Mouse (Mus musculus): Measurements from ENCODE around the gene Dusp1. TPM values are rescaled to one million over a fixed set of nuclear protein-coding genes. Genes with fewer than 3 reads are reported as not detected.
A peak's percentile ranks its signal among the peaks of the same experiment; 100 is the strongest.

Dusp1 gene
- polyA plus RNA-seq, 1 experiment from 2014 or later, result 35.7 TPM

GRCm38 (mm10) chr17:26513459-26514290 is 48.3 kb downstream of the Dusp1 start:
- H3K4me3 ChIP-seq (ENCODE audit: low read length), result no peak overlapping the region
- no peaks in the 10 kb centered on the region for H3K36me3 ChIP-seq (ENCODE audit: control insufficient read depth, insufficient read depth)
- ATAC-seq (replicated peaks; ENCODE audit: extremely low read depth, insufficient read depth, low FRiP score), result no peak
- 0 out of 2 replicates have a peak overlapping the region, but pooled peaks have one; percentile 41 for H3K9ac ChIP-seq (ENCODE audit: low read length)
- H3K27ac ChIP-seq (ENCODE audit: low read length), result peak overlapping the region; percentile 85
- H3K4me2 ChIP-seq (ENCODE audit: low read depth, low read length), result no peak overlapping the region
- 72% methylated on average over 6 of the region's 6 CpGs for WGBS
- H3K4me1 ChIP-seq (ENCODE audit: control insufficient read depth, insufficient read depth, low read length), result peaks cover 40% of the 10 kb centered on the region
- no peaks in the 10 kb centered on the region for H3K9me3 ChIP-seq (replicated peaks; ENCODE audit: control insufficient read depth, low read length)
- H3K27me3 ChIP-seq (ENCODE audit: control insufficient read depth, insufficient read depth, low read length), result no peaks in the 10 kb centered on the region

GRCm38 (mm10) chr17:26512961-26513360 is 49.0 kb downstream of the Dusp1 start:
- no peak for ATAC-seq (replicated peaks; ENCODE audit: extremely low read depth, insufficient read depth, low FRiP score)
- peaks cover 40% of the 10 kb centered on the region for H3K4me1 ChIP-seq (ENCODE audit: control insufficient read depth, insufficient read depth, low read length)
- H3K36me3 ChIP-seq (ENCODE audit: control insufficient read depth, insufficient read depth), result no peaks in the 10 kb centered on the region
- no peaks in the 10 kb centered on the region for H3K27me3 ChIP-seq (ENCODE audit: control insufficient read depth, insufficient read depth, low read length)
- H3K4me2 ChIP-seq (ENCODE audit: low read depth, low read length), result no peak overlapping the region
- peak overlapping the region; percentile 85 for H3K27ac ChIP-seq (ENCODE audit: low read length)
- no peaks in the 10 kb centered on the region for H3K9me3 ChIP-seq (replicated peaks; ENCODE audit: control insufficient read depth, low read length)
- H3K9ac ChIP-seq (ENCODE audit: low read length), result 0 out of 2 replicates have a peak overlapping the region, but pooled peaks have one; percentile 11
- no peak overlapping the region for H3K4me3 ChIP-seq (ENCODE audit: low read length)
- 31% methylated on average over 7 of the region's 7 CpGs for WGBS

- Histone ChIP-seq H3K27me3 (ENCODE audit: control insufficient read depth, insufficient read depth, low read length) (no peaks in the 10 kb centered on the region), H3K9me3 (replicated peaks; ENCODE audit: control insufficient read depth, low read length) (no peaks in the 10 kb centered on the region), H3K9ac (ENCODE audit: low read length) (peak overlapping the region; percentile 15; the same call in 1 of the 2 replicates), H3K4me3 (ENCODE audit: low read length) (no peak overlapping the region), H3K4me2 (ENCODE audit: low read depth, low read length) (no peak overlapping the region), H3K4me1 (ENCODE audit: control insufficient read depth, insufficient read depth, low read length) (peaks cover 40% of the 10 kb centered on the region), H3K36me3 (ENCODE audit: control insufficient read depth, insufficient read depth) (no peaks in the 10 kb centered on the region), H3K27ac (ENCODE audit: low read length) (peak overlapping the region; percentile 85)
- no peak for ATAC-seq (replicated peaks; ENCODE audit: extremely low read depth, insufficient read depth, low FRiP score)
- 63% methylated on average over 7 of the region's 7 CpGs for WGBS
These were observed 49.8 kb downstream of the Dusp1 start for GRCm38 (mm10) chr17:26511816-26512774.

DNA sequence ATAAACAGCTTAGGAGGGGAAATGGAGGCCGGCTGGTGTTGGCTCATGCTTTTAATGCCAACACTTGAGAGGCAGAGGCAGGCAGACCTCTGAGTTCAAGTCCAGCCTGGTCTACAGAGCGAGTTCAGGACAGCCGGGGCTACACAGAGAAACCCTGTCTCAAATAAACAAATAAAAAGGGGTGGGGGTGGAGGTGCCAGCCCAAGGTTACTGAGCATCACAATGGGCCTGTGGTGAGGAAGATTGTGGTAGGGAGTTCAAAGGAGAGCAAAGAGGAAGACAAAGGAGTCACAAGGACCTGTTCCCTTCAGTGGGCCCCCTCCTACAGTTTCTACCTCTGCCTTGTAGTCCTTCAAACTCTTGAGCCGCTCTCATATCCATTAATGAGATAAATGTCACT is 50.7 kb downstream of the Dusp1 start:
- WGBS, result 78% methylated on average over 4 of the region's 4 CpGs

DNA sequence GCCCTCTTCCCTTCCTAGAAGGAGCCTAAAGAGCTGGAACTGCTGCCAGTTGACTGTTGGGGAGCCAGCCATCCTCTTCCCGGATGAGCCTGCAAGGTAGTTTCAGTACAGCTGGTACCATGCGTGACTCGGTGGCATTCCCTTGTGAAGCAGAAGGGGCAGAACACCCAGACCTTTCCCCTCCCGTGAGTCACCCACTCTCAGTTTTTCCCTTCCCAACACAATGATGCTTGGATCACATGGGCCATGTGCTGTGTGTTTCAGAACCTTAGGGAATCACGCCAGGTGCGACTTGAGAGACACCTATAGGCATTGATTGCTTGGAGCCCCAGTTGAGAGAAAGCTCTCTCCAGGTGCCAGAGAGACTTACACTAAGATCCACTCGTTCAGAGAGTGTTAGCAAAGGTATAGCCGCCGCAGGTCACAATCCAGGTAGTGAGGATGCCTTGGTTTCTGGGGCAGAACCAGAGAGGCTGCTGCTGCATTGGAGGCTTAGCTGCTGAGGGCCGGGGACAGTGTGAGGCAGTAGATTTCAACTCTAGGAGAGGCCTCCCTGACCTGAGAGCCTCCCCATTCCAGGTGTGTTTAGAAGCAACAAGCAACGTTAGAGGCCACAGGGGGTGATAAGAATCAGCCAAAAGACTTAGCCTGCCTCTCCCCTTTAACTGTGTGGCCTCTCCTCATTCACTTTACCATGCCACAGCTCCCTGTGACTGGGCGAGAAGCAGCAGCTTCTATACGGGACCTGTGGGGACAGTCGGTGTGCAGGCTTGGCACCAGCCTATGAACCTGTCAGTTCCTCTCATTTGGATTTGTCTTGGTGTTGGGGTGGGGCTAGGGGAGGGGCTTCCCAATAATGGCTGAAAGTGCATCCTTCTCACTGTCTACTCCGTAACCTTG is 51.5 kb downstream of the Dusp1 start:
- no peak overlapping the region for H3K4me2 ChIP-seq (ENCODE audit: low read depth, low read length)
- peaks cover 7% of the 10 kb centered on the region; the same call in 1 of the 2 replicates for H3K36me3 ChIP-seq (ENCODE audit: control insufficient read depth, insufficient read depth)
- 0 out of 2 replicates have a peak overlapping the region, but pooled peaks have one; percentile 44 for H3K27ac ChIP-seq (ENCODE audit: low read length)
- peaks cover 55% of the 10 kb centered on the region for H3K4me1 ChIP-seq (ENCODE audit: control insufficient read depth, insufficient read depth, low read length)
- no peak overlapping the region for H3K9ac ChIP-seq (ENCODE audit: low read length)
- ATAC-seq (replicated peaks; ENCODE audit: extremely low read depth, insufficient read depth, low FRiP score), result no peak
- H3K9me3 ChIP-seq (replicated peaks; ENCODE audit: control insufficient read depth, low read length), result no peaks in the 10 kb centered on the region
- no peaks in the 10 kb centered on the region for H3K27me3 ChIP-seq (ENCODE audit: control insufficient read depth, insufficient read depth, low read length)
- 77% methylated on average over 15 of the region's 15 CpGs for WGBS
- no peak overlapping the region for H3K4me3 ChIP-seq (ENCODE audit: low read length)

More for the DNA sequence above, 50.7 kb downstream of the Dusp1 start:
- Histone ChIP-seq H3K27me3 (ENCODE audit: control insufficient read depth, insufficient read depth, low read length) (no peaks in the 10 kb centered on the region), H3K9me3 (replicated peaks; ENCODE audit: control insufficient read depth, low read length) (no peaks in the 10 kb centered on the region), H3K4me2 (ENCODE audit: low read depth, low read length) (no peak overlapping the region), H3K36me3 (ENCODE audit: control insufficient read depth, insufficient read depth) (peaks cover 4% of the 10 kb centered on the region; the same call in 1 of the 2 replicates), H3K9ac (ENCODE audit: low read length) (no peak overlapping the region; the same call in 1 of the 2 replicates), H3K27ac (ENCODE audit: low read length) (no peak overlapping the region), H3K4me1 (ENCODE audit: control insufficient read depth, insufficient read depth, low read length) (peaks cover 47% of the 10 kb centered on the region), H3K4me3 (ENCODE audit: low read length) (no peak overlapping the region)
- ATAC-seq (replicated peaks; ENCODE audit: extremely low read depth, insufficient read depth, low FRiP score), result no peak

DNA sequence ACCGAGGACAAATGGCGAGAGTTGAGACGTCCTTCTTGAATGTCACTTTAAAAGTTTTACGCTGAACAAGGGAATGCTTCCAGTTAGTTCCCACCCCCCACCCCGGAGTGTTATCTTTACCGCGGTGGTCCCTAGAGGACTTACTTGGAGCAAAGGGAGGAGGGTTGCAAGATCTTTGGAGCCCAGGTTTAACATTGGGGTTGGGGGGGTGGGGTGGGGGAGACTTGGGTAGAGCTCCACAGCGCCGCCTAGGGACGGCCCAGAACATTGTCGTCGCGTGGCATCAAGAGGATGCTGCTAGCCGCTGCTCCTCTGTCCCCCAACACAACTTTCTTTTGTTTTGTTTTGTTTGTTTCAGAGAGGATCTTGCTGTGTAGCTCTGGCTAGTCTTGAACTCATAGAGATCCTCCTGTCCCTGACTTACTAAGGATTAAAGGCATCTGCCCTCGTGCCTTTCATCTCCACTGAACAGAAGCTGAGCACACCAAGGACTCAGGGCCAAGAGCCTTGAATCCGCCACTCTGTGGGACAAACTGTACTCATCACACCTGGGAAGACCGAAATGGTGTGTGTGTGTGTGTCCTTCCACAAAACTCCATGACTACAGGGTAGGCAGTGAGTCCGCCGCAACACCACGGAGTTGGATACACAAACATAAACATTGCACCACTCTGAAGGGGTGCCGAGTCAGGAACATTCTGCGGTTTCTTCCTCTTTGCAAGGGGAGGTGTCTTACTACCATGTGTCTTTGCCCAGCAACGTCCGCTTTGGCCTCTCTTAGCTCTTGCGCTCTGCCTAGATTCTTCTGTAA is 52.8 kb downstream of the Dusp1 start:
- Histone ChIP-seq H3K9ac (ENCODE audit: low read length) (peak overlapping the region; percentile 97), H3K36me3 (ENCODE audit: control insufficient read depth, insufficient read depth) (peaks cover 7% of the 10 kb centered on the region; the same call in 1 of the 2 replicates), H3K4me2 (ENCODE audit: low read depth, low read length) (peak overlapping the region; percentile 89), H3K27ac (ENCODE audit: low read length) (peak overlapping the region; percentile 100), H3K4me1 (ENCODE audit: control insufficient read depth, insufficient read depth, low read length) (peaks cover 66% of the 10 kb centered on the region), H3K27me3 (ENCODE audit: control insufficient read depth, insufficient read depth, low read length) (no peaks in the 10 kb centered on the region), H3K4me3 (ENCODE audit: low read length) (peak overlapping the region; percentile 82), H3K9me3 (replicated peaks; ENCODE audit: control insufficient read depth, low read length) (no peaks in the 10 kb centered on the region)
- ATAC-seq (replicated peaks; ENCODE audit: extremely low read depth, insufficient read depth, low FRiP score), result peak; percentile 2
- 23% methylated on average over 25 of the region's 25 CpGs for WGBS

DNA sequence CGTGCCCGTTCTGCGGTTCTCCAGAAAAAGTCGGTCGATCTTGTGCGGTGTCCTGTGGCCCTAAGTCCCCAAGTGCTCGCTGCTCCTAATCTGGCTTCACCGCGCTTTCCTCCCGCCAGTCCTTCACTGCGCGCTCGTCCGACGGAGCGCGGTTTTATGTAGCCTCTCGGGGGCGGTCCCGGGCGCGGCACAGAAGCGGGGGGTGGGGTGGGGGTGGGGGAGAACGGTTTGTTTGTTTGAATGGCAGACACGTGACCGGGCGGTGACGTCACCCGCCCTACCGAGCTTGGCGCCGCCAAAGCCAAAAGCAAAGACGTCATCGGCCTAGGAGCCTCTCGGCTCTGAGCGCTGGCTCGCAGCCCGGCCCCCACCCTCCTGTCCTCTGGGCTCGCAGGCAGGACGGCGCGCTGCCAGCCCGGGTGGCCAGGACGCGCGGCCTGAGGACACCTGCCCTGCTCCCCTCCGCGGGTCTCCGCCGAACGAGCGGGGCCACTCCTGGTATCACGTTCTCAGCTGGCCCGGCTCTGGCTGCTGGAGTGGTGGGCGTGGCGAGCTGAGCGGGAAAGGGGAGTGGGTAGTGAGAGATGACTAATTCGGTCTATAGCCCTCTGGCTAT is 53.5 kb downstream of the Dusp1 start:
- peak overlapping the region; percentile 89 for H3K4me2 ChIP-seq (ENCODE audit: low read depth, low read length)

More for the DNA sequence above, 53.5 kb downstream of the Dusp1 start:
- H3K27ac ChIP-seq (ENCODE audit: low read length), result peak overlapping the region; percentile 100
- peak overlapping the region; percentile 97 for H3K9ac ChIP-seq (ENCODE audit: low read length)
- no peaks in the 10 kb centered on the region for H3K27me3 ChIP-seq (ENCODE audit: control insufficient read depth, insufficient read depth, low read length)
- WGBS, result under 1% methylated on average over 58 of the region's 58 CpGs
- peaks cover 7% of the 10 kb centered on the region; the same call in 1 of the 2 replicates for H3K36me3 ChIP-seq (ENCODE audit: control insufficient read depth, insufficient read depth)
- peaks cover 64% of the 10 kb centered on the region for H3K4me1 ChIP-seq (ENCODE audit: control insufficient read depth, insufficient read depth, low read length)
- peak; percentile 86 for ATAC-seq (replicated peaks; ENCODE audit: extremely low read depth, insufficient read depth, low FRiP score)
- H3K4me3 ChIP-seq (ENCODE audit: low read length), result peak overlapping the region; percentile 82
- H3K9me3 ChIP-seq (replicated peaks; ENCODE audit: control insufficient read depth, low read length), result no peaks in the 10 kb centered on the region

Measured in heart, embryonic 16.5 days (tissue).